In genomic region chr5:124032001-124032508, GRCm38 (mm10) we compare ENCODE assay signal across 8 mouse cellular contexts. TPM values are rescaled to one million over a fixed set of nuclear protein-coding genes. Genes with fewer than 3 reads are reported as not detected.
DNase-seq lines count a peak whose midpoint lies in the region; ATAC-seq and TF ChIP-seq lines count a peak whose summit lies in the region.

Gene Vps37b, minus strand, starts transcription at chr5:124032270.

- H3K9me3 ChIP-seq in heart, embryonic 13.5 days = no peaks in the 10 kb centered on the region
- no peaks in the 10 kb centered on the region for H3K9me3 ChIP-seq in kidney, postnatal 0 days (replicated peaks; ENCODE audit: low read length)

- TF ChIP-seq CTCF in kidney, postnatal 0 days (IDR thresholded peaks at IDR 0.05; ENCODE audit: low read depth) = no peak
- no peak for TF ChIP-seq CTCF in liver, adult 2 months (IDR thresholded peaks at IDR 0.05; ENCODE audit: low read depth, low read length)

- peak within 1 kb of the TSS; percentile 100 for H3K9ac ChIP-seq in heart, embryonic 13.5 days
- H3K9ac ChIP-seq in kidney, postnatal 0 days (ENCODE audit: low read depth, low read length) = peak within 1 kb of the TSS; percentile 82
- peak within 1 kb of the TSS; percentile 99 for H3K9ac ChIP-seq in liver, adult 2 months (ENCODE audit: low read depth, low read length)

- WGBS in heart, embryonic 13.5 days = under 1% methylated on average over 52 of the region's 52 CpGs
- under 1% methylated on average over 52 of the region's 52 CpGs for WGBS in kidney, postnatal 0 days
- WGBS in liver, adult 2 months = under 1% methylated on average over 52 of the region's 52 CpGs

- peak within 1 kb of the TSS; percentile 90 for H3K4me2 ChIP-seq in heart, embryonic 13.5 days
- H3K4me2 ChIP-seq in kidney, postnatal 0 days (ENCODE audit: low read length) = peak within 1 kb of the TSS; percentile 69

- no peaks in the 10 kb centered on the region for H3K36me3 ChIP-seq in heart, embryonic 13.5 days
- H3K36me3 ChIP-seq in kidney, postnatal 0 days (ENCODE audit: insufficient read depth, low read length) = no peaks in the 10 kb centered on the region
- no peaks in the 10 kb centered on the region for H3K36me3 ChIP-seq in liver, adult 2 months (ENCODE audit: control insufficient read depth, insufficient read depth, low read length)

- DNase-seq in c-Kit-negative CD71-positive TER-119-positive erythroid progenitor cells, embryonic 14.5 days (ENCODE audit: low read depth, low spot score) = peak; percentile 85
- peak; percentile 65 for DNase-seq in fibroblast of lung, adult 2 months (ENCODE audit: low read depth)
- peak; percentile 85 for DNase-seq in kidney, postnatal 0 days (ENCODE audit: low spot score)
- no peak for DNase-seq in liver, adult 2 months (ENCODE audit: extremely low read depth, low read depth, low spot score)
- peak; percentile 87 to 90 for DNase-seq in spleen, postnatal 36 days (ENCODE audit: low spot score in 2 of 2)

- H3K27ac ChIP-seq in heart, embryonic 13.5 days (replicated peaks) = peak within 1 kb of the TSS; percentile 98
- peak within 1 kb of the TSS; percentile 88 for H3K27ac ChIP-seq in kidney, postnatal 0 days
- H3K27ac ChIP-seq in liver, adult 2 months (replicated peaks; ENCODE audit: insufficient read depth, low read depth, low read length) = peak within 1 kb of the TSS; percentile 90

- no peaks in the 10 kb centered on the region for H3K27me3 ChIP-seq in heart, embryonic 13.5 days (replicated peaks)
- H3K27me3 ChIP-seq in kidney, postnatal 0 days (ENCODE audit: insufficient read depth, low read length) = no peaks in the 10 kb centered on the region
- H3K27me3 ChIP-seq in liver, adult 2 months (ENCODE audit: control insufficient read depth, insufficient read depth, low read length) = no peaks in the 10 kb centered on the region

- peaks cover 51% of the 10 kb centered on the region for H3K4me1 ChIP-seq in heart, embryonic 13.5 days
- H3K4me1 ChIP-seq in kidney, postnatal 0 days (replicated peaks; ENCODE audit: insufficient read depth, low read length) = peaks cover 24% of the 10 kb centered on the region
- H3K4me1 ChIP-seq in liver, adult 2 months (ENCODE audit: control insufficient read depth, insufficient read depth, low read length) = peaks cover 32% of the 10 kb centered on the region

- peak; percentile 82 for TF ChIP-seq POLR2A in liver, adult 2 months (IDR thresholded peaks at IDR 0.05; ENCODE audit: extremely low read depth, insufficient read depth, low read length)

- H3K79me2 ChIP-seq in liver, adult 2 months (ENCODE audit: control insufficient read depth, insufficient read depth, low read length) = peaks cover 28% of the 10 kb centered on the region; the same call in 1 of the 2 replicates

- H3K4me3 ChIP-seq in heart, embryonic 13.5 days = peak within 1 kb of the TSS; percentile 99
- peak within 1 kb of the TSS; percentile 72 for H3K4me3 ChIP-seq in kidney, postnatal 0 days (replicated peaks; ENCODE audit: low read depth, low read length)
- peak within 1 kb of the TSS; percentile 98 for H3K4me3 ChIP-seq in liver, adult 2 months (ENCODE audit: insufficient read depth, low read depth, low read length)

- peak; percentile 54 for ATAC-seq in CD4-positive, CD25-positive, alpha-beta regulatory T cell, adult 4 months
- ATAC-seq in heart, embryonic 13.5 days (ENCODE audit: extremely low read depth, insufficient number of reproducible peaks, low FRiP score, low TSS enrichment) = peak; percentile 82
- ATAC-seq in kidney, postnatal 0 days (replicated peaks; ENCODE audit: low FRiP score, low read depth) = peak; percentile 71
- peak; percentile 68 for ATAC-seq in monocyte, adult 5-6 weeks (replicated peaks; ENCODE audit: insufficient number of reproducible peaks, low FRiP score, low TSS enrichment, poor library complexity, severe bottlenecking)

RNA-seq across cellular contexts. Expression of gene Vps37b, which starts in this region (rescaled TPM):
- 10 to 100 TPM; 17.8 to 22.1 TPM for polyA plus RNA-seq in CD4-positive, CD25-positive, alpha-beta regulatory T cell, adult 4 months (2017; shearing (Covaris generic))
- 51.2 and 52.2 TPM in 2 replicates for polyA plus RNA-seq in heart, embryonic 13.5 days (2015; fragmentation: Nextera tagmentation; extraction: Ambion mirVana)
- 30.7 and 31.7 TPM in 2 replicates for polyA plus RNA-seq in kidney, postnatal 0 days (2015; fragmentation: Nextera tagmentation; extraction: Ambion mirVana)
- total RNA-seq in liver, adult 2 months (2014; rRNA removed) = 4.4 and 6.2 TPM in 2 replicates
- polyA plus RNA-seq in liver, adult 2 months (2012; rRNA removed) = 27.3 and 31.4 TPM in 2 replicates
- total RNA-seq in monocyte, adult 5-6 weeks (2017) = 118 to 126 TPM (median 121 TPM) in 3 replicates

Comparison
In these comparisons a context has a peak if more than half of its experiments do, and no peak if none do; other contexts are left out.
1. RNA of gene Vps37b (total RNA-seq): 118 to 126 TPM in monocyte, adult 5-6 weeks; 4.4 to 6.2 TPM in liver, adult 2 months; every median in the first group is over 10 times any median in the second.
2. Peak in every context shown above with its lines, with median percentiles within 50 percentile points of each other: ATAC-seq, H3K27ac ChIP-seq, H3K4me3 ChIP-seq and H3K9ac ChIP-seq.